Mouse (Mus musculus): Measurements from ENCODE around the gene Olfr453. TPM values are rescaled to one million over a fixed set of nuclear protein-coding genes. Genes with fewer than 3 reads are reported as not detected.

Olfr453 gene
- polyA plus RNA-seq (2012; rRNA removed; ENCODE audit: low replicate concordance): not detected in 2 replicates

DNA sequence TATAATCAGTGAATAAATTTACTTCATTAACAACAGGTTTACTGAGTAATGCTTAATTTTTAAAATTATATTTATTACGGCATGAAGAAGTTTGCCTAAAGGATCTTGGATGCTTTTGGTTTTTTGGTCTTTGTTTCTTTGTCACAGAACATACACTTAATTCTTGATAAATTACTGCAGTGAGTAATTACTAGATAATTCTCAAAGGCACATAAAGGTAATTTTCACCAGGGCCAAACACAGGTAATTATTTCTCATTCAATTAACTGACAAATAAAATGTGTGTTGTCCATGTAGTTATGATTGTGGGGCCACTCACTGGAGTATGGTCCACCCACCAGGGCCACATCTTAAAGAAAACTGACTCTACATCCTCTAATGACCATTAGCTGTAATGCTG lies at the start of gene Olfr453:
Olfr453 (plus strand) TSS at position 301 of the 400 bp plus-strand sequence.

DNA sequence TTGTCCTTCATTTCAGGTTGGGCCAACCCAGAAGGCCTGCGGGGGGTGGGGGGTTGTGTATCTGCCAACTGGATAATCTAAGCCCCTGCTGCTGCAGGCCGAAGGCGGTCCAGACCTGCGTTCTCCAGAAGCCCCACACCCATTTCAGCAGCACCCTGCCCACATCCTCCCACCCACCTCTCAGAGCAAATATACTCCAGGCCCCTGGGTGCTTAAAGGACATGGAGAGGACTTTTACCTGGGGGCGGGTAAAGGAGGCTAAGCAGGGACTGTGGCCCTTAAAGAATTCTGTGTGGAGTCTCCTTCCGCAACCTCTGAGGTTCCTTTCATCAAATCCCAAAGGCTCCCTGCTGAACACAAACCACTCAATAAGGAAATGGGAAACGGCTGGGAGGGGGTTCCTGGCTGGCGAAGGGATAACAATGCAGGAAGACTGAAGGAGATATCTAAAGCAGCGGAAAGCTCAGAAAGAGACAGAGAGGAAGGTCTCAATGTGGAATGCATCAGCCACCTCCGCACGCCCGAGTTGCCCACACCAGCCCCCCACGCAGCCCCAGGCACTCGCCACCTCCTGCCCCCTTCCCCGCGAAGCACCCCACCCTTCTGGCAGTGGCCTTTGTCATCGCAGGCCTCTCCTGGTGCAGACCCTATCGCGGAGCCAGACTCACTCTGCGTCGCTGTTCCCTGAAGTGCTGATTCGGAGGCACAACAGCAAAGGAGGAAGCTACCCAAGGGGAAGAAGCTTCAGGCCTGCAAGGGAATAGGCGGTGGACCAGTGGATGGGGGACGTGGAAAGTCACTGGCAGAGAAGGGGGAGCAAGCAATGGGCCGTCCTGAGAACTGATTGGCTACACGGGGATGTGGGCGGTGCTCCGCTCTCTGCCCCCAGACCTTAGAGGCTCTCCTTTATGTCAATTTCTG lies 29.6 kb upstream of the Olfr453 start, which contains the start of gene Tcaf1:
Tcaf1 (minus strand) TSS at position 798 of the 921 bp plus-strand sequence.

DNA sequence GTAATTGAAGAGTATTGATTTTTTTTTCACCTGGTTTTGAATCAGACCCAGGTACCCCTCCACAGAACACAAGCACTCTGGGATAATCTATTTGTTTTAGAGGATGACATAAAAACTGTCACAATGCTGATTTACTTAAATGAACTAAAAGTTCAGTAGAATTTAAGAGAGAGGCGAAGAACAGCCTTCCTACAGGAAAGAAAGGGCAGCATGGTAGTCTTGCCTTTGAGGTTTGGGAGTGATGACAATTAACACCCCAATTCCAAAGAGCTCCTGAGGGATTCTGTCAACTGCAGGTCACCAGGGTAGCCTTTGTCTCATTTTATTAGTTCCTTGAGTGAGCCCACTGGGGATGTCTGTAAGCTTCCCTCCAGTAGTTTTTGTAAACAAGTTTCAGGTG lies 16.9 kb downstream of the Olfr453 start, which contains the start of gene Olfr38:
Olfr38 (plus strand) TSS at position 301 of the 400 bp plus-strand sequence.

DNA sequence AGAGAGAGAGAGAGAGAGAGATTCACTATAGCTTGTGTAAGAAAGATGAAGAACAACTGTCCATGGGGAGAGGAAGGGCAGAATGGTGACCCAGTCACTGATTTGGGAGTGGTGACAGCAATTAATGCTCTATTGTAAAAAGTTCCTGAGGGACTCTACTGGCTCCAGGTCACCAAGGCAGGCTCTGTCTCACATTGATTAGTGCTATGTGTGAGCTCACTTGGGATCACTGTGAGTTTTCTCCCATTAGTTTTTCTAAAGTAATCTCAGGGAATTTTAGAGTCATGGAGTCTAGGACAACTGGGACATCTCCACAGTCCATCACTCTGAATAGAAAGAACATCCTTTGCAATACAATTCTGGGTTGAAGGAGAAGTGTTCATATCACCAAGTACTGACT lies 45.6 kb downstream of the Olfr453 start, which contains the start of gene Olfr452:
Olfr452 (plus strand) TSS at position 301 of the 400 bp plus-strand sequence.

Other genes with a start within 250 kb of the Olfr453 start
- gene Olfr455, start 191.8 kb upstream of the Olfr453 start, polyA plus RNA-seq (2012; rRNA removed; ENCODE audit: low replicate concordance): not detected in 2 replicates
- gene Tcaf3, start 141.7 kb upstream of the Olfr453 start, polyA plus RNA-seq (2012; rRNA removed; ENCODE audit: low replicate concordance): 0.06 TPM in 1 of 2 replicates, not detected in the other
- gene Tcaf2, start 94.1 kb upstream of the Olfr453 start, polyA plus RNA-seq (2012; rRNA removed; ENCODE audit: low replicate concordance): 5.7 and 6.4 TPM in 2 replicates
- 60.2 and 68.9 TPM in 2 replicates for gene Tcaf1, start 29.3 kb upstream of the Olfr453 start, polyA plus RNA-seq (2012; rRNA removed; ENCODE audit: low replicate concordance)
- gene Olfr38, start 17.0 kb downstream of the Olfr453 start, polyA plus RNA-seq (2012; rRNA removed; ENCODE audit: low replicate concordance): not detected in 2 replicates
- gene Olfr452, start 45.7 kb downstream of the Olfr453 start, polyA plus RNA-seq (2012; rRNA removed; ENCODE audit: low replicate concordance): not detected in 2 replicates
- gene Olfr450, start 72.6 kb downstream of the Olfr453 start, polyA plus RNA-seq (2012; rRNA removed; ENCODE audit: low replicate concordance): not detected in 2 replicates
- not detected in 2 replicates for gene Olfr449, start 95.0 kb downstream of the Olfr453 start, polyA plus RNA-seq (2012; rRNA removed; ENCODE audit: low replicate concordance)
- not detected in 2 replicates for gene Olfr448, start 151.1 kb downstream of the Olfr453 start, polyA plus RNA-seq (2012; rRNA removed; ENCODE audit: low replicate concordance)
- not detected in 2 replicates for gene Olfr447, start 169.5 kb downstream of the Olfr453 start, polyA plus RNA-seq (2012; rRNA removed; ENCODE audit: low replicate concordance)
- not detected in 2 replicates for gene Olfr446, start 182.0 kb downstream of the Olfr453 start, polyA plus RNA-seq (2012; rRNA removed; ENCODE audit: low replicate concordance)
- gene Olfr444, start 209.7 kb downstream of the Olfr453 start, polyA plus RNA-seq (2012; rRNA removed; ENCODE audit: low replicate concordance): not detected in 2 replicates

Measured in subcutaneous adipose tissue, adult 2 months (tissue).